Mouse (Mus musculus) forebrain, embryonic 12.5 days (tissue): Measurements from ENCODE around the gene Trit1. TPM values are rescaled to one million over a fixed set of nuclear protein-coding genes. Genes with fewer than 3 reads are reported as not detected.

Source experiments
- ATAC-seq: fragments of 200-750 bp; cut with Nextera tagmentation; 2 replicates; pipeline ENCODE4 v1.8.0; 2017; ENCODE audit warnings: moderate TSS enrichment; ENCODE audit not compliant: low FRiP score
- H3K27ac ChIP-seq: fragments of 300-500 bp; sonication (generic); 2 replicates; pipeline ENCODE4 v1.5.1; 2016; ENCODE audit warnings: mild to moderate bottlenecking
- H3K27me3 ChIP-seq: fragments of 300-500 bp; sonication (generic); 2 replicates; pipeline ENCODE4 v1.6.1; 2016; ENCODE audit warnings: mild to moderate bottlenecking
- H3K36me3 ChIP-seq: fragments of 300-500 bp; sonication (generic); replicated peaks from 2 replicates; pipeline ENCODE4 v1.6.1; 2016; ENCODE audit warnings: mild to moderate bottlenecking
- H3K4me1 ChIP-seq: fragments of 300-500 bp; sonication (generic); 2 replicates; pipeline ENCODE4 v1.6.1; 2016
- H3K4me2 ChIP-seq: fragments of 300-500 bp; sonication (generic); 2 replicates; pipeline ENCODE4 v1.6.1; 2016; ENCODE audit warnings: mild to moderate bottlenecking, moderate library complexity
- H3K4me3 ChIP-seq: fragments of 300-500 bp; sonication (generic); replicated peaks from 2 replicates; pipeline ENCODE4 v1.5.1; 2016; ENCODE audit warnings: mild to moderate bottlenecking
- H3K9ac ChIP-seq: fragments of 300-500 bp; sonication (generic); 2 replicates; pipeline ENCODE4 v1.6.1; 2016; ENCODE audit warnings: mild to moderate bottlenecking
- H3K9me3 ChIP-seq: fragments of 300-500 bp; sonication (generic); 2 replicates; pipeline ENCODE4 v1.6.1; 2016
- WGBS: fragments of 180-500 bp; shearing (Covaris S2); methylation state at CpG from one replicate; pipeline ENCODE4 v1.1.7; 2016; 5-methylcytosine and 5-hydroxymethylcytosine counted together
- polyA plus RNA-seq: library from polyadenylated mRNA; unstranded; fragments of >200 nt; fragmentation: Nextera tagmentation; extraction: Ambion mirVana; gene quantifications from 2 replicates; pipeline ENCODE4 v1.2.1, GENCODE M21; 2016

The Trit1 gene
- polyA plus RNA-seq, 1 experiment from 2014 or later, result 29.3 TPM

DNA sequence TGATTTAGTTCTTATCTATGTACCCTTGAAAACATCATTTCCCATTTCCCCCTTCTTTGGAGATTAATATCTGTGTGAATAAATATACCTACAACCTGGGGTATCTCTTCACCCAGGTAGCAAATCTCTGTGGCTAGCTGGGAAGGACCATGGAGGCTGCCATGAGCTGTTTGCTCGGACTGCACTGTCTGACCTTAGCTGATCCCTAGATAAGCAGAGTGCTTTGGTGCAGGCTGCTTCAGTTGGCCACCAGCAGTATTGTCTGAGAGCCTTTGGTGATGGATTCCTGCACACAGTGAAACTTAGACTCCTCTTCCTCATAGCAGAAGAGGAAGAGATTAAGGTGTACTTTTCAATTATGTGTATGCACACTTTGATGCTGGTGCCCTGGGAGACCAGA, 41.6 kb downstream of the Trit1 start:
- WGBS, result 66% methylated on average over 1 of the region's 1 CpGs
- peaks cover 49% of the 10 kb centered on the region for H3K36me3 ChIP-seq
- H3K27me3 ChIP-seq, result no peaks in the 10 kb centered on the region
- H3K4me2 ChIP-seq, result no peak overlapping the region
- H3K9ac ChIP-seq, result no peak overlapping the region
- no peak overlapping the region for H3K27ac ChIP-seq
- H3K9me3 ChIP-seq, result no peaks in the 10 kb centered on the region
- H3K4me1 ChIP-seq, result peaks cover 16% of the 10 kb centered on the region
- H3K4me3 ChIP-seq, result no peak overlapping the region
- ATAC-seq, result no peak

DNA sequence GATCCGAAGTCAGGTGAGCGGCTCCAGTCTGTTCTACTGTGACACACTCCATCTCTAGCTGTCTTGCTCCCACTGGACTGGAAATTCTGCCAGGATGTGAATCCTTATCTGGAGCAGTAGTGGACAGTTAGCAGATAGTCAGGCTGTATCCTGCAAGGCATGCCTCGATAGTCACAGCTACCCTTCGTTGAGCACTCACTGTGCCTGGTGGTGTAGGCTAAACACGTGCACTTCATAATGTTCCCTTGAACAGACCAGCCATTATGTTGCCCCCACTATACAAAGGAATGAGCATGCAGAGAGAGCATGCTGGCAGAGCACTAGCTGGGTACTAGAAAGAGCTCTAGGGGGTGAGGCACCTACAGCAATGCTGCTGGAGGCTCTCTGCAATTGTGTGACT, 45.3 kb downstream of the Trit1 start:
- H3K27me3 ChIP-seq, result no peaks in the 10 kb centered on the region
- peaks cover 7% of the 10 kb centered on the region for H3K4me1 ChIP-seq
- no peak for ATAC-seq
- WGBS, result 69% methylated on average over 5 of the region's 5 CpGs
- peaks cover 12% of the 10 kb centered on the region; the same call in 1 of the 2 replicates for H3K36me3 ChIP-seq
- H3K4me2 ChIP-seq, result no peak overlapping the region
- no peaks in the 10 kb centered on the region for H3K9me3 ChIP-seq
- H3K9ac ChIP-seq, result no peak overlapping the region
- no peak overlapping the region for H3K4me3 ChIP-seq
- H3K27ac ChIP-seq, result no peak overlapping the region

DNA sequence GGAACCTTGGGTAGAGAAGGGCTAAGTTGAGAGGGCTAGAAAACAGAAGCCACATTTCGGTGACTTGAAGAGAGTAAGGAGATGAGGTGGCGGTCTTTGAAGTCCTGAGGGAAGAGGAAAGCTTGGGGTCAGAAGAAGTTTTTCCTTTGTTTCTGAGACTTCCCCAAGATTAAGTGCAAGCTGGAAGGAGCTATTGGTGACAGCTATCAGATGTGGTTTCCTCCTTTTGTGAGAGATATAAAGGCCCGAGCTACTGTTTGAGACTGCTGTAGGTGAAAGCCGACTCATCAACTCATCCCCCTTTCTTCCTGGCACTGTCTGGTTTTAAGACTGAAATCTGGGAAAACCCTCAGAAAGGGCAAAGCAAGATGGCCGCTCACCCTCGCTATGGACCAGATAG, 52.2 kb downstream of the Trit1 start:
- 87% methylated on average over 6 of the region's 6 CpGs for WGBS
- H3K27ac ChIP-seq, result no peak overlapping the region
- no peak overlapping the region for H3K9ac ChIP-seq

DNA sequence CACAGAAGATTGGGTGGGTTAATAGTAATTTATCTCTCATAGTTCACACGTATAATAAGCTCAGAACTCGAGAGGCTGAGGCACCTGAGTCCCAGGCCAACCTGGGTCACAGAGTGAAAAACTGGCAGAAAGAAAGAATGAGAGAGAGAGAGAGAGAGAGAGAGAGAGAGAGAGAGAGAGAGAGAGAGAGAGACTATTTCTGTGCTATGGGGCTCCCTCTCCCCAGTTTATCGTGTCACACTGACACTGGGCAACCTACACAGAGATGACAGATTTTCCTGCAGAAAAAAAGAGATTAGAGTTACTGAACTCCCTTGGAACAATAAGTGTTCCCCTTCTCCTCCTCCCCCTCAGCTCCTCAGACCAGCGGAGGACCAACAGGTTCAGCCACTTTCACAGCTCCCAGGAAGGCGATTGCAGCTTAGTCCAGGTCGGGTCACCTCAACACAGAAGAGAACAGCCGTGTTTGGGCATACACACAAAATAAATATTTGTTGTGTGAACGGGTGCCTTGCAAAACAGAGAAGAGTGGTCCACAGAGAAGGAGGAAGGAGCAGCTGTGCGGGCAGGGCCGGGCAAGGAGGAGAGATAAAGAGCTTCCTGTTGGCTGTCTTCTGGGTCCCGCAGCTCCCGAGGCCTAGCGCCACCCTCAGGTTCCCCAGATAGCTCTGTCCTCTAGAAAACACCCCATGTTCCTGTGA, 55.0 kb downstream of the Trit1 start:
- H3K4me2 ChIP-seq, result peak overlapping the region; percentile 24
- no peak overlapping the region for H3K27ac ChIP-seq
- no peaks in the 10 kb centered on the region for H3K36me3 ChIP-seq
- H3K9ac ChIP-seq, result 0 out of 2 replicates have a peak overlapping the region, but pooled peaks have one; percentile 1
- peaks cover 6% of the 10 kb centered on the region; the same call in 1 of the 2 replicates for H3K27me3 ChIP-seq
- ATAC-seq, result peak; percentile 55; the same call in 1 of the 2 replicates
- no peak overlapping the region for H3K4me3 ChIP-seq
- WGBS, result 7% methylated on average over 13 of the region's 13 CpGs
- H3K9me3 ChIP-seq, result no peaks in the 10 kb centered on the region
- H3K4me1 ChIP-seq, result peaks cover 6% of the 10 kb centered on the region; the same call in 1 of the 2 replicates

More for the DNA sequence above, 52.2 kb downstream of the Trit1 start:
- Histone ChIP-seq H3K4me3 (no peak overlapping the region), H3K4me2 (no peak overlapping the region), H3K36me3 (no peaks in the 10 kb centered on the region), H3K4me1 (peaks cover 6% of the 10 kb centered on the region; the same call in 1 of the 2 replicates), H3K9me3 (no peaks in the 10 kb centered on the region), H3K27me3 (peaks cover 6% of the 10 kb centered on the region; the same call in 1 of the 2 replicates)
- no peak for ATAC-seq

DNA sequence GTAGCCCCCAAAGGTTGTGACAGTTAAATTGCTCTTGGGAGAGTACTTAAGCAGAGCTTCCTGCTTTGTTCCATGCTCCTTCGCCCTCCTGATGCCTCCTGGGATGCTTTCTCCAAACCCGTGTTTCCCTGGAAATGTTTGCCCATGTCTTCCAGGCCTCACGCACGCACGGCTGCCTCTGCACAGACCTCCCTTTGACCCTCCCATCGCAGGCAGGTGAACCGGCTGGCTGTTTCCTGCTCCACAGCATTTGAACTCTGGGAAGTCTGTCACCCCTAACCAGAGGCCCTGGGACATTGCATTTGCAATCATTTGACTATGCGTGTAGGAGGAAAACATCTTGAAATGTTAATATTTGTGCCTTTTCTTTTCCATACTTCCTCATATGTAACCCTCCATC, 60.5 kb downstream of the Trit1 start:
- Histone ChIP-seq H3K36me3 (no peaks in the 10 kb centered on the region), H3K4me1 (peaks cover under 1% of the 10 kb centered on the region; the same call in 1 of the 2 replicates), H3K27me3 (no peaks in the 10 kb centered on the region; the same call in 1 of the 2 replicates), H3K9me3 (no peaks in the 10 kb centered on the region), H3K9ac (no peak overlapping the region), H3K27ac (no peak overlapping the region), H3K4me3 (no peak overlapping the region), H3K4me2 (no peak overlapping the region)
- no peak for ATAC-seq
- WGBS, result 76% methylated on average over 8 of the region's 8 CpGs

DNA sequence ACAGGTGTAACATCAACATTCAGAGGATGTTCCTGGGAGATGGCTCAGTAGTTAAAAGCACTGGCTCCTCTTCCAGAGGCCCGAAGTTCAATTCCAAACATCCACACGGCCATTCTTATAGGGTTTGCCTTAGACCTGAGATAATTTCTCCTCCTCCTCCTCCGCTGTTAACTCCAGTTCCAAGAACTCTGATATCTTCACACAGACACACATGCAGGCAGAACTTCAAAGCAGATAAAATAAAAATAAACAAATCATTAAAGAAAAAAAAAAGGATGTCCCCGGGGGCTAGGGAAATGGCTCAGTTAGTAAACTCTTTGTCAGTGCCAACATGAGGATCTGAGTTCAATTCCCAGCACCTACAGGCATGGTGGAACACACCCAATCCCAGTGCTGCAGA, 61.8 kb downstream of the Trit1 start:
- H3K9ac ChIP-seq, result no peak overlapping the region
- H3K4me3 ChIP-seq, result no peak overlapping the region
- H3K36me3 ChIP-seq, result no peaks in the 10 kb centered on the region
- no peaks in the 10 kb centered on the region for H3K9me3 ChIP-seq
- WGBS, result 89% methylated on average over 4 of the region's 4 CpGs
- no peak overlapping the region for H3K27ac ChIP-seq
- ATAC-seq, result no peak
- peaks cover 5% of the 10 kb centered on the region; the same call in 1 of the 2 replicates for H3K4me1 ChIP-seq
- H3K27me3 ChIP-seq, result no peaks in the 10 kb centered on the region; the same call in 1 of the 2 replicates
- no peak overlapping the region for H3K4me2 ChIP-seq

DNA sequence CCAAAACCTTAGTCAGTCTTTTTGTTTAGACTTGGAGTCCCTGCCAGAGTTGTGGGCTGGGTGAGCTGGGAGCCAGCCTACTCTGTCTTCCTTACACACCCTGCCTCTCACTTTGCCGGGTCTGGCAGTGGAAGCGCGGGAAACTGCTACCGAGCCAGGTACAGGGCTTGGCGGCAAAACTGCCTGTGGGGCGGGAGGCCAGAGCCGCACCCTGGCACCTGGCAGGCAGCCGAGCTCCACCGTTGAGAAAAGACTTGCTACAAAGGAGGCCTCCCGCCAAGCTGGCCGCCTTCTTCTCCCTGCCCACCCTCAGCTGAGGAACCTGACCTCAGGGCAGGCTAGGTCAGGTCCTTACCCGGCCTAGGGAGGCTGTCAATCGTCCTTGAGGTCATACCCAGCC, 64.4 kb downstream of the Trit1 start:
- Histone ChIP-seq H3K9me3 (no peaks in the 10 kb centered on the region), H3K4me1 (peaks cover 5% of the 10 kb centered on the region; the same call in 1 of the 2 replicates), H3K4me2 (no peak overlapping the region), H3K4me3 (no peak overlapping the region), H3K27me3 (no peaks in the 10 kb centered on the region; the same call in 1 of the 2 replicates), H3K36me3 (no peaks in the 10 kb centered on the region), H3K9ac (no peak overlapping the region), H3K27ac (no peak overlapping the region)
- 40% methylated on average over 13 of the region's 13 CpGs for WGBS
- ATAC-seq, result no peak

DNA sequence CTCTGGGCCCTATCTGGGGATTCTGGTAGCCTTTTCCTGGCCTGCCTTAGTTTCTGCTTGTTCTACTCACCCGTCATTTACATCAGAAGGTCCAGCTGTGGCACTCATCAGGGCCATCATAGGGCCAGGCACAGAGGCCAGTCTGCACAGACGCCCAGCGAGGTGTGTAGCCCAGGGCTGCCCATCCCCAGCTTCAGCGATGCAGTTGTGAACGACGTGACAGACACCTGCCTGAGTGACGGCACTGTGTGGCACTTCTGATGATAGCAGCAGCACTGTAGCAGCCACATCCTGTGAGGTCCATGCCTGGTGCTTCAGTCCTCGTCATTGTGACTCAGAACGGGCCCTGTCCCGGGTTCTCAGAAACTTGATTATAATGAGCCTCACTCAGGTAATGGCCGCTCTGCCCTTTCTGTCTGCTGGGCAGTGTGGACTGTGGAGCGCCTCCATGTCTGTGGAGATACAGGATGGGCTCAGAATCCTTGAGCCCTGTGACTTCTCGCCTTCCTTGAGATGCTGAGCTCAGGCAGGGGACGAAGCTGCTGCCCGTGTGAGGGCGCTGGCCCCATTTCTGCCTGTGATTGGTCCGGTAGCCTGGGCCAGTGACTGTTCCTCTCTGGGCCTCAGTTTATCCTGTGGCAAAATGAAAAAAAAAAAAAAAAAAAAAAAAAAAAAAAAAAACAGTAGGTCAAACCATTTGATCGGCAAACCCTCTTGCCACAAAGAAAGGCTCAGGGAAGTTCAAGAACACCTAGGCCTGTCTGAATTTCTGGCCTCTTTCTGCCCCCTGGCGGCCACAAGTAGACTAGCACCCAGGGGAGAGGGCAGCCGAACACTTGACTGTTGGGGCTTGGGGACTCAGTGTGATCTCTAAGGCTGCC, 66.1 kb downstream of the Trit1 start:
- no peak overlapping the region for H3K27ac ChIP-seq
- H3K4me3 ChIP-seq, result no peak overlapping the region
- H3K4me2 ChIP-seq, result no peak overlapping the region
- ATAC-seq, result peak; percentile 62
- H3K27me3 ChIP-seq, result no peaks in the 10 kb centered on the region; the same call in 1 of the 2 replicates
- no peak overlapping the region for H3K9ac ChIP-seq
- H3K36me3 ChIP-seq, result no peaks in the 10 kb centered on the region
- H3K9me3 ChIP-seq, result no peaks in the 10 kb centered on the region
- 67% methylated on average over 20 of the region's 20 CpGs for WGBS
- H3K4me1 ChIP-seq, result peaks cover 5% of the 10 kb centered on the region; the same call in 1 of the 2 replicates

DNA sequence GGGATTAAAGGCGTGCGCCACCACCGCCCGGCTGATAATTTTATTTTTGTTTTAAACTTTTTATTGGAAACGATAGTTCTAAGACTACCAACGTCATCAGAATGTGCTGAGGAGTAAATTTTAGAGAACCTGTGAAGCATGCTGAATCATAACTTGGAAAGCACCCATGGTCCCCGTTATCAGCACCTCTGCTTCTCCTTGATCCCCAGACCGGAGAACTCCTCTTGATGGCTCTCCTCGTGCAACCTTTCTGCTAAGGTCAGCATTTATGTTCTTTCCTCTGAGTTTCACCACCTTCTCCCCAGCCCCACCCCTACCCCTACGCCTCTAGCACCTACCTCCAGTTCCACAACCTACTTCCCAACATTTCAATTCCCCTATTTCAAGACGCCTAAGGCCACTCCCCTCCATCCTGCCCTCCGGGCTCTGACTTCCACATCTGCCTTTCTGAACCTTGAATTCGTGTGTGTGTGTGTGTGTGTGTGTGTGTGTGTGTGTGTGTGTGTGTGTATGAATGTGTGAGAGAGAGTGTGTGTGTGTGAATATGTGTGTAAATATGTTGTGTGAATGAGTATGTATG, 67.0 kb downstream of the Trit1 start:
- Histone ChIP-seq H3K4me3 (no peak overlapping the region), H3K9me3 (no peaks in the 10 kb centered on the region), H3K36me3 (no peaks in the 10 kb centered on the region), H3K9ac (peak overlapping the region; percentile 21; the same call in 1 of the 2 replicates), H3K4me1 (peaks cover 5% of the 10 kb centered on the region; the same call in 1 of the 2 replicates), H3K27ac (no peak overlapping the region), H3K4me2 (no peak overlapping the region), H3K27me3 (no peaks in the 10 kb centered on the region; the same call in 1 of the 2 replicates)
- ATAC-seq, result no peak
- WGBS, result 68% methylated on average over 13 of the region's 13 CpGs

DNA sequence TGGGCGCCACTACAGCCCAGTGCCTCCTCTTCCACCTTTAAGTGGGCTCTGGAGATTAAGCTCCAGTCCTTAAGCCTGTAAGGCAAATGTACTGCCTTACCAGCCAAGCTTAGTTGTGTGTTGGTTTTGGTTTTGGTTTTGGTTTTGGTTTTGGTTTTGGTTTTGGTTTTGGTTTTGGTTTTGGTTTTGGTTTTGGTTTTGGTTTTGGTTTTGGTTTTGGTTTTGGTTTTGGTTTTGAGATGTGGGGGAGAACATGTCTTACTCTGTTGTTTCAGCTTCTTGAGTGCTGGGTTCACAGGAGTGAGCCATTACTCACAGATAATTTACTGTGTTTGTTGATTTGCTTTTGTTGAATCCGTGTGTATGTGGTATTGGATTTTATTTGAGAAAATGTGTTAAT, 68.9 kb downstream of the Trit1 start:
- no peak overlapping the region for H3K27ac ChIP-seq
- WGBS, result 79% methylated on average over 2 of the region's 2 CpGs
- peaks cover 5% of the 10 kb centered on the region; the same call in 1 of the 2 replicates for H3K4me1 ChIP-seq
- no peaks in the 10 kb centered on the region for H3K9me3 ChIP-seq
- H3K9ac ChIP-seq, result no peak overlapping the region
- H3K27me3 ChIP-seq, result no peaks in the 10 kb centered on the region
- H3K4me3 ChIP-seq, result no peak overlapping the region
- no peak overlapping the region for H3K4me2 ChIP-seq
- H3K36me3 ChIP-seq, result no peaks in the 10 kb centered on the region
- ATAC-seq, result no peak

DNA sequence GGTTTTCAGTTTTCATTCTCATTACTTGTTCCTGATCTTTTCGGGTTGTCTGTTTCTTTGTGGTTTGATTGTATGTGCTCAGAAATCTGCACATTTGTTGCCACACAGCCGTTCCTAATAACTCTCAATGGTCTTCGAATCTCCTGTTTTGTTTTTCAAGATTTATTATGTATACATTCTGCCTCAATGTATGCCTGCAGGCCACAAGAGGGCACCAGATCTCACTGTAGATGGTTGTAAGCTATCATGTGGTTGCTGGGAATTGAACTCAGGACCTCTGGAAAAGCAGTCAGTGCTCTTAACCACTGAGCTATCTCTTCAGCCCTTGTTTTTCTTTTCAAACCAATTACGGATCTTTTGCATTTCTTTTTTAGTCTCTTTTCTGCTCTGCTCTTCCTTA, 70.0 kb downstream of the Trit1 start:
- Histone ChIP-seq H3K36me3 (no peaks in the 10 kb centered on the region), H3K4me1 (peaks cover 5% of the 10 kb centered on the region; the same call in 1 of the 2 replicates), H3K9ac (no peak overlapping the region), H3K27me3 (no peaks in the 10 kb centered on the region), H3K4me2 (no peak overlapping the region), H3K9me3 (no peaks in the 10 kb centered on the region), H3K4me3 (no peak overlapping the region), H3K27ac (no peak overlapping the region)
- ATAC-seq, result no peak
- WGBS, result 90% methylated on average over 4 of the region's 4 CpGs

DNA sequence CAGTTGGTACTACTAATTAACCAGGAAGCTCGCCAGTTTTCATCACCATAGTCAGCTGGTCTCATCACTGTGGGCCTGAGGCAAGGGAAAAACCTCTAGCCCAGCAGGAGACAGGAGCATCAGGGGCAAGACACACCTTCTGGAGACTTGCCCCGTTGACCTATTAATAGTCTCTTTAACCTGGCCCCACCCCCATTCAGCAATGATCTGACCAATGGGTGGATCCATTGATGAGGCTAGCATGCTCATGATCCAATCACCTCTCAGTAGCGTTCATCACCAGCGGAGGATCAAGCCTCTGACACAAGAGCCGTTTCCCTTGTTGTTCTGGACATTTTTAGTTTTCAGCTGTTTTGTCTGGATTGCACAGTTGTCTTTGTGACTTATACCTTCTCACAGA, 76.2 kb downstream of the Trit1 start:
- ATAC-seq, result no peak
- H3K36me3 ChIP-seq, result no peaks in the 10 kb centered on the region
- H3K27ac ChIP-seq, result no peak overlapping the region
- 84% methylated on average over 5 of the region's 5 CpGs for WGBS
- no peak overlapping the region for H3K4me2 ChIP-seq
- no peaks in the 10 kb centered on the region for H3K9me3 ChIP-seq
- no peak overlapping the region for H3K4me3 ChIP-seq
- H3K4me1 ChIP-seq, result no peaks in the 10 kb centered on the region
- no peaks in the 10 kb centered on the region for H3K27me3 ChIP-seq
- no peak overlapping the region for H3K9ac ChIP-seq
